Mouse (Mus musculus) erythroblast, embryonic 14.5 days (primary cell): ENCODE results near the gene Pif1. TPM values are rescaled to one million over a fixed set of nuclear protein-coding genes. Genes with fewer than 3 reads are reported as not detected.

Experiments
- H3K27me3 ChIP-seq: 2 replicates; pipeline ENCODE4 v1.6.1; 2012; ENCODE audit warnings: inconsistent platforms; ENCODE audit not compliant: control insufficient read depth
- H3K36me3 ChIP-seq: 2 replicates; pipeline ENCODE4 v1.6.1; 2012; ENCODE audit warnings: mild to moderate bottlenecking, inconsistent platforms; ENCODE audit not compliant: control insufficient read depth
- H3K4me1 ChIP-seq: 2 replicates; pipeline ENCODE4 v1.6.1; 2012; ENCODE audit warnings: inconsistent platforms; ENCODE audit not compliant: control insufficient read depth
- H3K4me3 ChIP-seq: replicated peaks from 2 replicates; pipeline ENCODE3; 2012; ENCODE audit warnings: moderate library complexity, mild to moderate bottlenecking, inconsistent platforms
- H3K9me3 ChIP-seq: 2 replicates; pipeline ENCODE4 v1.6.1; 2012; ENCODE audit warnings: low read length, inconsistent platforms, mixed read lengths; ENCODE audit not compliant: control insufficient read depth
- GATA1 ChIP-seq: IDR thresholded peaks from 2 replicates; pipeline ENCODE4 v1.6.1; 2012; ENCODE audit warnings: low read length, inconsistent platforms, mixed read lengths
- TAL1 ChIP-seq: IDR thresholded peaks from 3 replicates; pipeline ENCODE4 v1.6.1; 2012; ENCODE audit warnings: low read length, inconsistent platforms, mixed read lengths
- polyA plus RNA-seq: library from polyadenylated mRNA; stranded (reverse); fragments of >175 nt; gene quantifications from 2 replicates; pipeline ENCODE4 v1.2.3, GENCODE M21; 2012

Gene Pif1
- polyA plus RNA-seq, 1 experiment: 4.9 TPM

GRCm38 (mm10) chr9:65639065-65639464 is 52.1 kb downstream of the Pif1 start:
- no peak overlapping the region for H3K4me3 ChIP-seq
- no peaks in the 10 kb centered on the region for H3K9me3 ChIP-seq
- TF ChIP-seq GATA1 (no peak), TAL1 (no peak)
- no peaks in the 10 kb centered on the region for H3K36me3 ChIP-seq
- H3K27me3 ChIP-seq: peaks cover 11% of the 10 kb centered on the region
- H3K4me1 ChIP-seq: no peaks in the 10 kb centered on the region

GRCm38 (mm10) chr9:65640838-65641410 is 54.0 kb downstream of the Pif1 start:
- no peaks in the 10 kb centered on the region for H3K9me3 ChIP-seq
- H3K4me1 ChIP-seq: no peaks in the 10 kb centered on the region
- no peaks in the 10 kb centered on the region for H3K36me3 ChIP-seq
- H3K27me3 ChIP-seq: peaks cover 9% of the 10 kb centered on the region
- no peak overlapping the region for H3K4me3 ChIP-seq
- TF ChIP-seq GATA1 (no peak), TAL1 (no peak)

GRCm38 (mm10) chr9:65641446-65642052 is 54.6 kb downstream of the Pif1 start:
- H3K27me3 ChIP-seq: peaks cover 9% of the 10 kb centered on the region
- no peak overlapping the region for H3K4me3 ChIP-seq
- TF ChIP-seq GATA1 (no peak), TAL1 (no peak)
- no peaks in the 10 kb centered on the region for H3K9me3 ChIP-seq
- no peaks in the 10 kb centered on the region for H3K4me1 ChIP-seq
- H3K36me3 ChIP-seq: no peaks in the 10 kb centered on the region

- Histone ChIP-seq H3K4me1 (no peaks in the 10 kb centered on the region), H3K36me3 (no peaks in the 10 kb centered on the region), H3K27me3 (peaks cover 9% of the 10 kb centered on the region), H3K9me3 (no peaks in the 10 kb centered on the region), H3K4me3 (no peak overlapping the region)
- TF ChIP-seq TAL1: no peak
- no peak for TF ChIP-seq GATA1
Measured at GRCm38 (mm10) chr9:65642546-65642945, 55.6 kb downstream of the Pif1 start.

GRCm38 (mm10) chr9:65644960-65645359 is 58.0 kb downstream of the Pif1 start:
- Histone ChIP-seq H3K4me1 (no peaks in the 10 kb centered on the region), H3K4me3 (no peak overlapping the region), H3K36me3 (no peaks in the 10 kb centered on the region), H3K9me3 (no peaks in the 10 kb centered on the region), H3K27me3 (peaks cover 6% of the 10 kb centered on the region; the same call in 1 of the 2 replicates)
- TF ChIP-seq GATA1 (no peak), TAL1 (no peak)

Other genes with a start within 250 kb of the Pif1 start
- gene Pdcd7, start 241.1 kb upstream of the Pif1 start, polyA plus RNA-seq: 0.99 and 1.1 TPM in 2 replicates
- gene Ubap1l, start 226.1 kb upstream of the Pif1 start, polyA plus RNA-seq: 0.05 and 0.06 TPM in 2 replicates
- not detected in 2 replicates for gene Kbtbd13, start 195.5 kb upstream of the Pif1 start, polyA plus RNA-seq
- gene Rasl12, start 188.7 kb upstream of the Pif1 start, polyA plus RNA-seq: 0.03 TPM in 1 of 2 replicates, not detected in the other
- gene Slc51b, start 164.2 kb upstream of the Pif1 start, polyA plus RNA-seq: not detected in 2 replicates
- 0.14 and 0.22 TPM in 2 replicates for gene Mtfmt, start 151.4 kb upstream of the Pif1 start, polyA plus RNA-seq
- 0.25 and 0.51 TPM in 2 replicates for gene Spg21, start 126.2 kb upstream of the Pif1 start, polyA plus RNA-seq
- gene Ankdd1a, start 67.0 kb upstream of the Pif1 start, polyA plus RNA-seq: not detected in 2 replicates
- gene Plekho2, start 7.1 kb upstream of the Pif1 start, polyA plus RNA-seq: 11.7 and 13.8 TPM in 2 replicates
- 0.09 and 0.12 TPM in 2 replicates for gene Rbpms2, start 42.5 kb downstream of the Pif1 start, polyA plus RNA-seq
- 10.5 and 13.6 TPM in 2 replicates for gene Oaz2, start 80.8 kb downstream of the Pif1 start, polyA plus RNA-seq
- 0.53 and 1.2 TPM in 2 replicates for gene Zfp609, start 240.4 kb downstream of the Pif1 start, polyA plus RNA-seq